Mouse (Mus musculus) limb, embryonic 10.5 days (tissue): ENCODE results near the gene Rcc1. TPM values are rescaled to one million over a fixed set of nuclear protein-coding genes. Genes with fewer than 3 reads are reported as not detected.

Source experiments
- DNase-seq: peaks from one replicate; pipeline ENCODE4 v3.0.0-alpha.2; 2017; ENCODE audit warnings: low spot score
- H3K27ac ChIP-seq: fragments of 300-500 bp; sonication (generic); 2 replicates; pipeline ENCODE4 v1.5.1; 2016; ENCODE audit warnings: mild to moderate bottlenecking
- H3K27me3 ChIP-seq: fragments of 300-500 bp; sonication (generic); 2 replicates; pipeline ENCODE4 v1.6.1; 2016; ENCODE audit warnings: low read depth, mild to moderate bottlenecking; ENCODE audit not compliant: poor library complexity, severe bottlenecking
- H3K36me3 ChIP-seq: fragments of 300-500 bp; sonication (generic); 2 replicates; pipeline ENCODE4 v1.6.1; 2016; ENCODE audit warnings: mild to moderate bottlenecking, moderate library complexity
- H3K4me1 ChIP-seq: fragments of 300-500 bp; sonication (generic); 2 replicates; pipeline ENCODE4 v1.6.1; 2016
- H3K4me3 ChIP-seq: fragments of 300-500 bp; sonication (generic); 2 replicates; pipeline ENCODE4 v1.5.1; 2016; ENCODE audit warnings: mild to moderate bottlenecking, moderate library complexity
- H3K9me3 ChIP-seq: fragments of 300-500 bp; sonication (generic); replicated peaks from 2 replicates; pipeline ENCODE4 v1.6.1; 2016; ENCODE audit warnings: mild to moderate bottlenecking
- WGBS: fragments of 180-500 bp; shearing (Covaris S2); methylation state at CpG from one replicate; pipeline ENCODE4 v1.1.7; 2016; 5-methylcytosine and 5-hydroxymethylcytosine counted together
- polyA plus RNA-seq: library from polyadenylated mRNA; unstranded; fragments of >200 nt; fragmentation: Nextera tagmentation; extraction: Ambion mirVana; gene quantifications from 2 replicates; pipeline ENCODE4 v1.2.1, GENCODE M21; 2016

Gene Rcc1
- polyA plus RNA-seq, 1 experiment from 2014 or later = 162 TPM

DNA sequence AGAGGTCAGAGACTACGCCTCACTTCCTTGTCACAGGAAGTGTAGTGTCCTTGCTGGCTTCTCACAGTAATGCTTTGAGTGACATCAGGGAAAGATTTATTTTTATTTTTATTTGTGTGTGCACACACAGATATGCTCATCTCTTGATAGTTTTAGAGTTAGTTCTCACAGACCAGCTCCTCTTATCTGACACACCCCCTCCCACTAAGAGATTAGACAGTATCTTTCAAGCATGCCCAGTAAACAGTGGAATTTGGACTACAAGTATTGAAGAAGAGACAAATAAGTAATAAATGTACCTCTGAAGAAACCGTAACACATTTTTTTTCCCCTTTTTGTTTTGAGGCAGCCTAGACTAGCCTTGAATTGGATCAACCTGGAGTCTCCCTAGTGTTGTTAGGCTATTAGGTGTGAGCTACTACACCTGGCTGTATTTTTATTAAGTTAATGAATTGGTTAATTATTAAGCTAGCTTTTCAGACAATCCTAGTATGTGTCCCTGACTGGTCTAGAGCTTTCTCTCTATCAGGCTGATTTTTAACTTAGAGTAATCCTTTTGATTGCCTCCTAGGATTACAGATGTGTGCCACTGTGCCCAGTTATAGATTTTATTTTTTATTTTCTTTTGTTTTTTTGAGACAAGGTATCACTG is 27.7 kb upstream of the Rcc1 start:
- peaks cover 87% of the 10 kb centered on the region for H3K36me3 ChIP-seq
- no peak for DNase-seq
- H3K27me3 ChIP-seq = no peaks in the 10 kb centered on the region
- no peaks in the 10 kb centered on the region for H3K4me1 ChIP-seq
- H3K27ac ChIP-seq = no peak overlapping the region
- H3K9me3 ChIP-seq = no peaks in the 10 kb centered on the region
- WGBS = 96% methylated on average over 2 of the region's 2 CpGs
- no peak overlapping the region for H3K4me3 ChIP-seq

- Histone ChIP-seq H3K9me3 (no peaks in the 10 kb centered on the region), H3K4me1 (no peaks in the 10 kb centered on the region), H3K27ac (no peak overlapping the region), H3K27me3 (no peaks in the 10 kb centered on the region), H3K36me3 (peaks cover 93% of the 10 kb centered on the region), H3K4me3 (no peak overlapping the region)
- 98% methylated on average over 1 of the region's 1 CpGs for WGBS
- DNase-seq = no peak
Observed at GRCm38 (mm10) chr4:132373820-132374219, 20.4 kb upstream of the Rcc1 start.

DNA sequence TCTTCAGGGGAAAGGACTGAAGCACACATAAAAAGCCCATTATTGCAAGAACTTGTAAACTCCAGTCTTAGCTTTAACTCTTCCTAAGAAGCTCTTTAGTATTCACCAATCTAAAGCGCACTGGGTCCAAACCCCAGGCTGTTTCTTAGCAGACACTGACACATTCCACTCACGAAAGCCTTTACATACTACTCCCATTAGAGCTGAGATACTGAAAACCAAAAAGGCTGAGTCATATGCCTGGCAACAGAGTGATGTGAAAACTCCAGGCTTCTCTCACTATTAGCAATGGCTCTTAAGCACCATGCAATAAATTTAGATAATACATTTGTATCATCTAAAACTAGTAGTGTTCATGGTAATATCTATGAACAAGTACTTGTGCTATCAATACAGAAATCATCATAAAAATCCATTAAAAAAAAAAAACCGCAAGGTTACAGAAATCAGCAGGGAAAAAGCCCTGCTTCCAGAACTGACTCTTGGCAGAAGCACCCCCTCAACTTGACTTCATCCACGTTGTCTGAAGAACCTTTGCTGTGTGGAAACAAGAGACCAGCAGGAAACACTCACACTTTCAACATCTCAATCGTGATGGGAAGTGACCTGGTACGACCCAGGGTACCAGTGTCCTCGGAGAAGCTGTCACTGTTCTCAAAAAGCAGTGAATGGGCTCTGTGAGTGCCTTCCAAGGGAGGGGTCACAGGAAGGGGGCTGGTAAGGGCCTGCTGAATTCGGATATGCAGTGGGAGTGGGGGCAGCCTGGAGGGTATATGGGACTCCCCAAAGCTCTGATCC is 16.7 kb upstream of the Rcc1 start:
- H3K9me3 ChIP-seq = no peaks in the 10 kb centered on the region
- H3K4me1 ChIP-seq = no peaks in the 10 kb centered on the region; the same call in 1 of the 2 replicates
- H3K27ac ChIP-seq = no peak overlapping the region
- no peaks in the 10 kb centered on the region for H3K27me3 ChIP-seq
- no peak overlapping the region for H3K4me3 ChIP-seq
- no peak for DNase-seq
- peaks cover 96% of the 10 kb centered on the region for H3K36me3 ChIP-seq
- 87% methylated on average over 8 of the region's 8 CpGs for WGBS

- H3K36me3 ChIP-seq = peaks cover 96% of the 10 kb centered on the region
- no peak for DNase-seq
- H3K4me1 ChIP-seq = no peaks in the 10 kb centered on the region; the same call in 1 of the 2 replicates
- 95% methylated on average over 18 of the region's 18 CpGs for WGBS
- no peak overlapping the region for H3K4me3 ChIP-seq
- H3K9me3 ChIP-seq = no peaks in the 10 kb centered on the region
- H3K27me3 ChIP-seq = no peaks in the 10 kb centered on the region
- H3K27ac ChIP-seq = no peak overlapping the region
Observed at GRCm38 (mm10) chr4:132367480-132368201, 14.2 kb upstream of the Rcc1 start.

DNA sequence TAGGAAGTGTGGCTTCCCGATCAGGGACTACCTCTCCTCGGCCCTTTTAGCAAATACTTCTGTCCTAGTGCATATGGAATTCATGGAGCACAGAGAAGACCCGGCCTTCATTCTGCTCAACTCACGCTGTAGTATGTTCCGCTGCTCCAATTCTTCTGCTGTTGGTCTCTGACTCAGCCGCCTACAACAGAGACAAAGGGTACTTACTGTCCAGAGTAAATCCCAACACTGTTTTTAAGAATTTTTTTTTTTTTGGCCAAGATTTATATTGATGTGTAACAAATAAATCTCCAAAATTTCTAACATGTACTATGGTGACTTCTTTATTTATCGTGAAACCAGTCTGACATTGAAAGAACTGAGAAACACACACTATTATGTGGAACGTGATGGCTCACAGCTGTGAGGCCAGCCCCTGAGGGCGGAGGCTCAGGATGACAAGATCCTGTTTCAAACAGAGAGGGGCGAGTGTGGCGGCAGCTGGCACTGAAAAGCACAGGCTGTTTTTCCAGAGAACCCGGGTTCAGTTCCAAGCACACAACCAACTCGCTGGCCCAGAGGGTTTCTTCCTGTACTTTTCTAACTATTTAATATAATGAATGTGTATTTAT is 12.2 kb upstream of the Rcc1 start:
- Histone ChIP-seq H3K27me3 (no peaks in the 10 kb centered on the region), H3K36me3 (peaks cover 91% of the 10 kb centered on the region), H3K4me1 (no peaks in the 10 kb centered on the region; the same call in 1 of the 2 replicates), H3K27ac (no peak overlapping the region), H3K9me3 (no peaks in the 10 kb centered on the region), H3K4me3 (no peak overlapping the region)
- DNase-seq = no peak
- 83% methylated on average over 13 of the region's 13 CpGs for WGBS

DNA sequence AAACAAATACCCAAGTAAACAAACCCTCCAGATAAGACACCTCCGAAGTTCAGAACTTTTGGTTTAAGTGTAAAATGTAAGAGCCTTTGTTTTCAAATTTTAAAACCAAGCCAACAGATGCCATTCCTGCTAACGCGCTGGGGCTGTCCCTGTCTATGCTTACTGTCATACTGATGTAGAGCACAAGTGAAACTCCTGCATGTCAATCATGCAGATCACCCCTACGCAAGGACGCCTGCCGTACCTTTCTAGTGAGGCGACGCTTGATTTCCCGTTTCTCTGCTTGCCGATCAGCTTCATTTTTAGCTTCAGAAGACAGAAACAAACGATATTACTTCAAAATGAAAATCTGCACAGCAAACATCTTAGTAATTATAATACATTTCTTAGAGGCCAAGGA is 10.1 kb upstream of the Rcc1 start:
- Histone ChIP-seq H3K4me3 (no peak overlapping the region), H3K27me3 (no peaks in the 10 kb centered on the region), H3K4me1 (no peaks in the 10 kb centered on the region; the same call in 1 of the 2 replicates), H3K9me3 (no peaks in the 10 kb centered on the region), H3K27ac (no peak overlapping the region), H3K36me3 (peaks cover 91% of the 10 kb centered on the region)
- 97% methylated on average over 11 of the region's 11 CpGs for WGBS
- DNase-seq = no peak

- no peak overlapping the region for H3K27ac ChIP-seq
- H3K9me3 ChIP-seq = no peaks in the 10 kb centered on the region
- no peak for DNase-seq
- H3K27me3 ChIP-seq = no peaks in the 10 kb centered on the region
- peaks cover 78% of the 10 kb centered on the region for H3K36me3 ChIP-seq
- no peak overlapping the region for H3K4me3 ChIP-seq
- H3K4me1 ChIP-seq = 0 out of 2 replicates have a peak, but pooled peaks cover 3% of the 10 kb centered on the region
- WGBS = 91% methylated on average over 4 of the region's 4 CpGs
Observed at GRCm38 (mm10) chr4:132359510-132359909, 6.1 kb upstream of the Rcc1 start.

DNA sequence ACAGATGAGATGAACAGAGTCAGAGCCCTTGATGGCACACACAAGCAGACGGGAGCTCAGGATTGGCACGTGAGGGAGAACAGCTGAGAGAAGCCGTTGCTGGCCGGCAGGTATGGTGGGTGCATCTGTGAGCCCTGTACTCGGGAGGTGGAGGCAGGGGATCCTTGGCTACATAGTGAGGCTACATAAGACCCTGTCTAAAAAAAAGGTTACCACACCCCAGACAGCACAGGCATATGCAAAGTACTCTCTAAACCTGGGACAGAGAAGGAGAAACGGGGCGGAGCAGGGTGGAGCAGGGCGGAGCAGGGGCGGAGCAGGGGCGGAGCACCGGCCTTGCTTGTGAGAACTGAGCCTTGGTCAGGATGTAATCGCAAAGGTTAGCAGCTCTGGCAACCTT is 2.8 kb upstream of the Rcc1 start:
- Histone ChIP-seq H3K27ac (no peak overlapping the region), H3K9me3 (no peaks in the 10 kb centered on the region), H3K4me3 (no peak overlapping the region), H3K27me3 (no peaks in the 10 kb centered on the region), H3K4me1 (peaks cover 19% of the 10 kb centered on the region), H3K36me3 (peaks cover 67% of the 10 kb centered on the region)
- DNase-seq = no peak
- 33% methylated on average over 12 of the region's 12 CpGs for WGBS

DNA sequence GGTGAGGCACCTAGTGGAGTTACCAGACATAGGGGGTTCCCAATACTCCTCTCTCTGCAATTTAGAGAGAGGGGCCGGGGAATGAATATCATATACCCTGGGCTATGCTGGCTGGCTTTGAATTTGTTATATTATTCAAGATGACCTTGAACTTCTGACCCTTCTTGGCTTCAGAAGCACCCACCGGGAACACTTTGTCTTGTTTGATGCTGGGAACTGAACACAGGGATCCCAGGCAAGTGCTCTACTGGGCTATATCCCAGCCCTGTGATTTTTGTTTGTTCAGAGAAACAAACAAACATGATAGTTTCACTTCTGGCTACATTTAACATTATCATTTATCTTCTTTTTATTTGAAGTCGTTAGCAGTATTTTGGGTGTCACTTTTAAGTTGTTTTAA is 2.0 kb upstream of the Rcc1 start:
- WGBS = 92% methylated on average over 3 of the region's 3 CpGs
- peaks cover 20% of the 10 kb centered on the region for H3K4me1 ChIP-seq
- no peak overlapping the region for H3K4me3 ChIP-seq
- no peak overlapping the region for H3K27ac ChIP-seq
- DNase-seq = no peak
- peaks cover 67% of the 10 kb centered on the region for H3K36me3 ChIP-seq
- no peaks in the 10 kb centered on the region for H3K9me3 ChIP-seq
- no peaks in the 10 kb centered on the region for H3K27me3 ChIP-seq

GRCm38 (mm10) chr4:132354571-132354970 is 1.2 kb upstream of the Rcc1 start:
- peaks cover 66% of the 10 kb centered on the region for H3K36me3 ChIP-seq
- H3K9me3 ChIP-seq = no peaks in the 10 kb centered on the region
- H3K27me3 ChIP-seq = no peaks in the 10 kb centered on the region
- H3K4me1 ChIP-seq = peaks cover 20% of the 10 kb centered on the region
- DNase-seq = no peak
- no peak overlapping the region for H3K4me3 ChIP-seq
- 92% methylated on average over 4 of the region's 4 CpGs for WGBS
- no peak overlapping the region for H3K27ac ChIP-seq

GRCm38 (mm10) chr4:132352739-132353138 is 666 bp downstream of the Rcc1 start:
- Histone ChIP-seq H3K9me3 (no peaks in the 10 kb centered on the region), H3K4me1 (peaks cover 20% of the 10 kb centered on the region), H3K36me3 (peaks cover 53% of the 10 kb centered on the region), H3K27me3 (no peaks in the 10 kb centered on the region), H3K27ac (peak overlapping the region; percentile 93), H3K4me3 (peak overlapping the region; percentile 88)
- WGBS = under 1% methylated on average over 14 of the region's 14 CpGs
- DNase-seq = no peak

- Histone ChIP-seq H3K27ac (no peak overlapping the region), H3K4me3 (peak overlapping the region; percentile 88)
- 40% methylated on average over 1 of the region's 1 CpGs for WGBS
Observed at GRCm38 (mm10) chr4:132351401-132351800, 2.0 kb downstream of the Rcc1 start.

More at GRCm38 (mm10) chr4:132351401-132351800, 2.0 kb downstream of the Rcc1 start:
- Histone ChIP-seq H3K4me1 (peaks cover 20% of the 10 kb centered on the region), H3K36me3 (peaks cover 40% of the 10 kb centered on the region), H3K27me3 (no peaks in the 10 kb centered on the region), H3K9me3 (no peaks in the 10 kb centered on the region)
- no peak for DNase-seq
